Mouse (Mus musculus) myocyte (in vitro differentiated cells): ENCODE measurements around the gene Tmem150a.

Experiments
- MAX ChIP-seq: IDR thresholded peaks from one replicate; pipeline ENCODE4 v1.6.1; 2011; ENCODE audit warnings: low read depth, mild to moderate bottlenecking, control low read depth
- MYOG ChIP-seq, 3 experiments: IDR thresholded peaks; one replicate each; pipeline ENCODE4 v1.6.1; 2011; ENCODE audit warnings: control low read depth in 2 of 3, low read depth in 2 of 3, mild to moderate bottlenecking in 2 of 3; ENCODE audit not compliant: insufficient read length in 2 of 3, control insufficient read depth in 1 of 3, insufficient read depth in 1 of 3
- TCF3 ChIP-seq: IDR thresholded peaks from one replicate; pipeline ENCODE4 v1.6.1; 2011; ENCODE audit warnings: low read depth, control low read depth; ENCODE audit not compliant: insufficient read length
- USF1 ChIP-seq: IDR thresholded peaks from one replicate; pipeline ENCODE4 v1.6.1; 2011; ENCODE audit warnings: low read depth, mild to moderate bottlenecking, control low read depth, moderate library complexity

- TF ChIP-seq MYOG (IDR thresholded peaks at IDR 0.05; ENCODE audit: control insufficient read depth in 1 of 3, insufficient read depth in 1 of 3, insufficient read length in 2 of 3, low read depth in 2 of 3) (no peak), USF1 (no peak), TCF3 (no peak), MAX (no peak)
These were observed 39.2 kb upstream of the Tmem150a start for GRCm38 (mm10) chr6:72316044-72316443.
